Mouse (Mus musculus) ES-Bruce4 (cell line): ENCODE data around the gene Car10. TPM values are rescaled to one million over a fixed set of nuclear protein-coding genes. Genes with fewer than 3 reads are reported as not detected.

Experiments
- H3K27ac ChIP-seq: 2 replicates; pipeline ENCODE4 v1.5.1; 2012; ENCODE audit warnings: low read length, inconsistent platforms; ENCODE audit not compliant: insufficient read depth
- H3K27me3 ChIP-seq: 2 replicates; pipeline ENCODE4 v1.6.1; 2012; ENCODE audit warnings: mild to moderate bottlenecking, low read length, inconsistent platforms; ENCODE audit not compliant: control insufficient read depth, poor library complexity, insufficient read depth, severe bottlenecking
- H3K36me3 ChIP-seq: 2 replicates; pipeline ENCODE4 v1.6.1; 2012; ENCODE audit warnings: inconsistent platforms, mild to moderate bottlenecking, low read length, moderate library complexity; ENCODE audit not compliant: control insufficient read depth, poor library complexity, insufficient read depth, severe bottlenecking
- H3K4me1 ChIP-seq: one replicate; pipeline ENCODE4 v1.8.1; 2011; ENCODE audit warnings: low read length; ENCODE audit not compliant: control insufficient read depth, insufficient read depth
- H3K4me3 ChIP-seq: 2 replicates; pipeline ENCODE4 v1.5.1; 2011; ENCODE audit warnings: low read depth, mild to moderate bottlenecking, low read length
- H3K9ac ChIP-seq: 2 replicates; pipeline ENCODE4 v1.6.1; 2012; ENCODE audit warnings: low read depth, mild to moderate bottlenecking, inconsistent platforms; ENCODE audit not compliant: poor library complexity, severe bottlenecking
- H3K9me3 ChIP-seq: replicated peaks from 2 replicates; pipeline ENCODE4 v1.6.1; 2012; ENCODE audit warnings: mild to moderate bottlenecking, low read length, inconsistent platforms; ENCODE audit not compliant: control insufficient read depth, poor library complexity, insufficient read depth, severe bottlenecking
- CTCF ChIP-seq: IDR thresholded peaks from one replicate; pipeline ENCODE4 v1.8.1; 2011; ENCODE audit warnings: low read depth, low read length
- EP300 ChIP-seq: IDR thresholded peaks from 2 replicates; pipeline ENCODE4 v1.6.1; 2011; ENCODE audit warnings: low read depth, low read length; ENCODE audit not compliant: insufficient read depth
- POLR2A ChIP-seq: IDR thresholded peaks from one replicate; pipeline ENCODE4 v1.8.1; 2011; ENCODE audit warnings: low read length; ENCODE audit not compliant: insufficient read depth
- polyA plus RNA-seq: library from polyadenylated mRNA; stranded (reverse); fragments of >200 nt; gene quantifications from 2 replicates; pipeline ENCODE4 v1.2.4, GENCODE M21; 2011; ENCODE audit warnings: low read depth; ENCODE audit not compliant: missing spikeins, insufficient read depth, insufficient read length

Car10 gene
- polyA plus RNA-seq, 1 experiment, result not detected

DNA sequence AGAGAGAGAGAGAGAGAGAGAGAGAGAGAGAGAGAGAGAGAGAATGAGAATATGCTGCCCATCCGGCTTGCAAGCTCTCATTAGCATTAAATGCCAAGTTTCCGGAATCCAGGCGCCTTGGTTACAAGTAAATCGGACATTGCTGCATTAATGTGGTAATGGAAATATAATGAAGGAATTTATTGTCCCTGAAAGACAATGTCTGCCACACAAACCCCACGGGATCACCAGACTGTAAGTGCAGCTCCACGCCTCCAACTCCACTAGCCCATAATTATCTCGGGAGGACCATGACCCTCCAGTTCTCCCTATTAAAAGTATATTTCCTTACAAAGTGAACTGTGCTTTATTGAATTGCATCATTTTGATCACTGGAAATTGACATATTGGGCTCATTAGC is 372.9 kb downstream of the Car10 start:
- H3K9ac ChIP-seq, result no peak overlapping the region
- no peak overlapping the region for H3K27ac ChIP-seq
- no peaks in the 10 kb centered on the region for H3K4me1 ChIP-seq
- no peak for TF ChIP-seq EP300
- no peak for TF ChIP-seq CTCF
- TF ChIP-seq POLR2A, result no peak
- no peaks in the 10 kb centered on the region for H3K36me3 ChIP-seq
- H3K9me3 ChIP-seq, result no peaks in the 10 kb centered on the region
- H3K27me3 ChIP-seq, result no peaks in the 10 kb centered on the region; the same call in 1 of the 2 replicates
- H3K4me3 ChIP-seq, result no peak overlapping the region

- TF ChIP-seq CTCF (peak; percentile 51), EP300 (no peak)
- H3K4me1 ChIP-seq, result no peaks in the 10 kb centered on the region
- H3K36me3 ChIP-seq, result no peaks in the 10 kb centered on the region
- H3K4me3 ChIP-seq, result no peak overlapping the region
- H3K27me3 ChIP-seq, result no peaks in the 10 kb centered on the region; the same call in 1 of the 2 replicates
- H3K27ac ChIP-seq, result no peak overlapping the region
- H3K9me3 ChIP-seq, result no peaks in the 10 kb centered on the region
- no peak overlapping the region for H3K9ac ChIP-seq
Observed at GRCm38 (mm10) chr11:93471573-93472179, 373.8 kb downstream of the Car10 start.

DNA sequence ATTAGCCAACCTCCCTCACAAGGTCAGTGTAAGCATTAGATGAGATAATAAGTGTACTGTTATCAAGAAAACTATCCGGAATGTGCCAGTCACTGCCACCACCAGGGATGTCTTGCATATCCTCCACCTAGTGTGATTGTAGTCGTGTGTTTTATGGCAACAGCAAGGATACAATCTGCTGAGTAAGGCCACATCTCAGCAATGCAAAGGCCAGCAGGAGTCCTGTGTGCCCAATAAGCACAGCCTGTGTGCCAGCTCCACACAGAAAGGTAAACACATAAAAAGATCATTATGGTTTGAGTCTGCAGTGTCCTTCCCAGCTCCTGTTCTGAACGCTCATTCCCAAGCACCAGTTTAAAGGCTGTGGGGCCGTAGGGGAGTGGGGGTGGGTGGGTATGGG is 386.8 kb downstream of the Car10 start:
- Histone ChIP-seq H3K27ac (no peak overlapping the region), H3K9me3 (no peaks in the 10 kb centered on the region), H3K27me3 (no peaks in the 10 kb centered on the region; the same call in 1 of the 2 replicates), H3K9ac (no peak overlapping the region), H3K4me1 (no peaks in the 10 kb centered on the region), H3K4me3 (no peak overlapping the region), H3K36me3 (no peaks in the 10 kb centered on the region)
- TF ChIP-seq EP300, result no peak
- TF ChIP-seq CTCF, result no peak

GRCm38 (mm10) chr11:93487021-93487420 is 389.2 kb downstream of the Car10 start:
- Histone ChIP-seq H3K9ac (no peak overlapping the region), H3K9me3 (no peaks in the 10 kb centered on the region), H3K36me3 (no peaks in the 10 kb centered on the region), H3K27me3 (no peaks in the 10 kb centered on the region; the same call in 1 of the 2 replicates), H3K4me3 (no peak overlapping the region), H3K4me1 (no peaks in the 10 kb centered on the region), H3K27ac (no peak overlapping the region)
- no peak for TF ChIP-seq POLR2A
- no peak for TF ChIP-seq EP300
- TF ChIP-seq CTCF, result no peak

GRCm38 (mm10) chr11:93487913-93488604 is 390.2 kb downstream of the Car10 start:
- no peak overlapping the region for H3K27ac ChIP-seq
- no peaks in the 10 kb centered on the region; the same call in 1 of the 2 replicates for H3K27me3 ChIP-seq
- H3K9ac ChIP-seq, result no peak overlapping the region
- no peaks in the 10 kb centered on the region for H3K9me3 ChIP-seq
- H3K4me1 ChIP-seq, result no peaks in the 10 kb centered on the region
- H3K36me3 ChIP-seq, result no peaks in the 10 kb centered on the region
- TF ChIP-seq EP300, result no peak
- no peak for TF ChIP-seq CTCF
- TF ChIP-seq POLR2A, result no peak
- H3K4me3 ChIP-seq, result no peak overlapping the region

DNA sequence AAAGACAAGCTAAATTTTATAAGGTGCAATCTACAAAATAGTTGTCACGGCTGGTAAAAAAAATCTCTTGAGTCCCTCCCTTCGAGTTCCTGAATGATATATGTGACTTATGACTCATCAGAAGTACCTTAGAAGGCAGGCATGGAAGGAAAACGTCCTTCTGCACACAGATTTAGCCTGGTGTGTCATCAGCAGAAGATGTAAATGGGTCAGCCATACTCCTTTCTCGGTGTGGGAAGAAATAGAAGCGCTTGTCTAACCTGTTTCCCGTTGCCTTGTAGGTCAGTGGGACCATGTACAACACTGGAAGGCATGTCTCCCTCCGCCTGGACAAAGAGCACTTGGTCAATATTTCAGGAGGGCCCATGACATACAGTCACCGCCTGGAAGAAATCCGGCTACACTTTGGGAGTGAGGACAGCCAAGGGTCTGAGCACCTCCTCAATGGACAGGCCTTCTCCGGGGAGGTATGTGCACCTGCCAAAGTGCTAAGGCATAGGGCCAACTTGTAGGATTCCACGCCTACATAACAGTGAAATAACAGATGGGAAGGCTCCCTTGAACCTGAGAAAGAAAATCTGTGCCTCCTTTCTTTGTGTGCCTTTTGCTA is 392.5 kb downstream of the Car10 start:
- no peaks in the 10 kb centered on the region for H3K9me3 ChIP-seq
- no peak overlapping the region for H3K4me3 ChIP-seq

More for the DNA sequence above, 392.5 kb downstream of the Car10 start:
- TF ChIP-seq POLR2A, result no peak
- TF ChIP-seq EP300, result no peak
- TF ChIP-seq CTCF, result no peak
- H3K4me1 ChIP-seq, result no peaks in the 10 kb centered on the region
- no peaks in the 10 kb centered on the region for H3K36me3 ChIP-seq
- no peak overlapping the region for H3K27ac ChIP-seq
- H3K9ac ChIP-seq, result no peak overlapping the region
- no peaks in the 10 kb centered on the region; the same call in 1 of the 2 replicates for H3K27me3 ChIP-seq
